Mouse (Mus musculus): ENCODE results near the gene Fgf4.

Fgf4 gene

GRCm38 (mm10) chr7:144847067-144847466 is at the start of gene Fgf4:
Fgf4 (plus strand) TSS chr7:144847367.
- no peak for DNase-seq (ENCODE audit: low spot score)

DNA sequence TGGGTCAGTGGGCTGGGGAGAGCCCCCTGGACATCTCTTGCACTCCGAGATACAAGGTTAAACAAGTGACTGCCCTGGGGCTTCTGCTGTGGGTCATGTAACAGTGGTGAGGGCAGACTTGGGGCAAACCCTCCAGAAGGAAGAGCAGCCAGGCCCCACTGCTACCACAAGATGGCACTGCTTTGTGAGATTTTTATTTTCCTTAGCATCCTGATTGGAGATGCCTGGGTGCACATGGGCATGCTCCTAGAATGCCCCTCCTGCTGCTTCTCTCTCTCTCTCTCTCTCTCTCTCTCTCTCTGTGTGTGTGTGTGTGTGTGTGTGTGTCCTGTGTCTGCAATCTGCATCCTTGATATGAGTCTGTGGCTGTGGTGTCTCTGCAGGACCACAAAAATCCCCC is 48.7 kb upstream of the Fgf4 start:
- no peak for DNase-seq (ENCODE audit: low spot score)

DNA sequence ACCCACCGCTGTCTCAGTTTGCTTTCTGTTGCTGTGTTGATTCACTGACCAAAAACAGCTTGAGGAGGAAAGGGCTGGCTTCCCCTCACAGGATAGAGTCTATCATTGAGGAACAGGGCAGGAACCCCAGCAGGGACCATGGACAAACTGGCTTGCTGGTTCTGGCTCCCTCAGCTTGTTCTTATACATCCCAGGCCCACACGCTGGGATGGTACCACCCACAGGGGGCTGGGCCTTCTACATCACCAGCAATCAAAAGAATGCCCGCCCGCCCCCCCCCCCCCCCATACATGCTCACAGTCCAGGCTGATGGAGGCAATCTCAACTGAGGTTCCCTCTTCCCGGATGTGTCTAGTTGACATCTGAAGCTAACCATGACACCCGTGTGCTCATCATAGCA is 40.1 kb upstream of the Fgf4 start:
- DNase-seq (ENCODE audit: low spot score), result no peak

- no peak for DNase-seq (ENCODE audit: low spot score)
Measured at GRCm38 (mm10) chr7:144807976-144808577, 39.1 kb upstream of the Fgf4 start.

DNA sequence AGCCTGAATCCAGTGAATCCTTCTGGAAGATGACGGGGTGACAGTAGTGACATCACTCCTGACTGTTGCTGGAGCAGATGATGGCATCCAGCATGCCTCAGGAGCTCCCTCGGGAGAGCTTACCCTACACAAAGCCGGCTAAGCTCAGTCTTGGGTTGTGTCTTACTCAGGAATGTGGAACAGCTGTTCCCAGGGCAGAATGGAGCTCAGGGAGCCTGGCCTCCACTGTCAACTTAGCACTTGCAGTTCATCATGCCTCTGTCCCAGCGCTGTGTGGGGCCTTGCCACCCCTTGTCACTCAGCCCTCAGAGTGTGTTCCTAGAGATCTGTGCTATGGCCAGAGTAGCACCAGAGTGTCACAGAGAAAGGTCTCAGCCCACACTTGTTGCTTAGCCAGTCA is 35.6 kb upstream of the Fgf4 start:
- no peak for DNase-seq (ENCODE audit: low spot score)

- no peak for DNase-seq (ENCODE audit: low spot score)
Measured at GRCm38 (mm10) chr7:144821901-144822300, 25.3 kb upstream of the Fgf4 start.

GRCm38 (mm10) chr7:144823988-144824387 is 23.2 kb upstream of the Fgf4 start:
- no peak for DNase-seq (ENCODE audit: low spot score)

DNA sequence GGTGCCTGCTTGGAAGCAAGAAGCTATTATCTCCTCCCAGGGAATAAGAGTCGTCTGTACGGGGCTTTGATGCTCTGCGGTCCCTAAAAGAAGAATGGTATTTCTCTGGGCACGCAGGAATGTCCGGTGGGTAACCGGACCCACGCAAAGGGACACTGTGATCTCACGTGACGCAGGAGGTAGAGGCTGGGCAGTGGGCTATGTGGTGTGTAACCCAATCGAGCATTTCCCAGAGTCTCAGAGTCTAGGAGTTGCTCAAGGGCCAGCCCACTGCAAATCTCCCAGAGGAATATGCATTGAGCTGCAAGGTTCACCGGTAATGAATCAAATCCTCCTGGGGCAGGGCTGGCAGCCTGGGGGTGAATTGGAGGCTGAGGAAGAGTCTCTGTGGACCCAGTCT is 18.8 kb upstream of the Fgf4 start:
- no peak for DNase-seq (ENCODE audit: low spot score)

GRCm38 (mm10) chr7:144837891-144838488 is 9.2 kb upstream of the Fgf4 start, which contains the start of gene Fgf3:
Fgf3 (plus strand) TSS chr7:144838083.
- no peak for DNase-seq (ENCODE audit: low spot score)

DNA sequence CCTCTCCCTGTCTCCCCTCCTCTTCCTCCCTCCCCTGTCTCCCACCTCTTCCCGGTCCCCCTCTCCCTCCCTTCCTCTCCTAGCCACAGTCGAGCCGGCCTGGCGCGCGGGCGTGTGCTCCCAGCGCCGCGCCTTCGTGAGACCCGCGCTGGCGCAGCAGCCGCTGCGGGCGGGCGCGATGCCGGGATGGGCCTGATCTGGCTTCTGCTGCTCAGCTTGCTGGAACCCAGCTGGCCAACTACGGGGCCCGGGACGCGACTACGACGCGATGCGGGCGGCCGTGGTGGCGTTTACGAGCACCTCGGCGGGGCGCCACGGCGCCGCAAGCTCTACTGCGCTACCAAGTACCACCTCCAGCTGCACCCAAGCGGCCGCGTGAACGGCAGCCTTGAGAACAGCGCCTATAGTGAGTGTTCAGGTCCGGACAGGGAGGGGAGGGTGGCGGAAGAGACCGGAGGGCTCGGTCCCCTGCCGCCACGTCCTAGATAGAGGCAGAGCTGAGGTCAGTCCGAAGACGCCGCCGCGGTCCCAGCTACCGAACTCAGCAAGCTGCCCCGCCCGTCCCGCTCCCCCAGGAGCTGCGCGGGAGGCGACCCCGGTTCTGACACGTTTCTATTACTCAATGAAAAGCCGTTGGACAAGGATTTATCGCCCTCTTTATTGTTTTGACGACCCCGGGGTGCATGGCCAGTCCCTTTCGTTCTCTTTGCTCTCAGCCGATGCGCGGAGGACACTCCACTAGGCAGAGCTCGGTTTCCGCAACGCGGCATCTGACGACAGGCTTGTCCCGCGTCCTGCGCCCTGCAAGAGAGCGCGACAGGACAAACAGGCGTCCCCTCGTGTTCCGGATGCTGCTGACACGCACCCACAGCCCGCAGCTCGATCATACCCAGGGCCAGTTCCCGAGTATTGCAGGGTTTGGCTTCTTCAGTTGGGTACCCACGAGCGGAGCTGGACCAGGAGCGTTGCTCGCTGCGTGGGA is 8.4 kb upstream of the Fgf4 start:
- no peak for DNase-seq (ENCODE audit: low spot score)

DNA sequence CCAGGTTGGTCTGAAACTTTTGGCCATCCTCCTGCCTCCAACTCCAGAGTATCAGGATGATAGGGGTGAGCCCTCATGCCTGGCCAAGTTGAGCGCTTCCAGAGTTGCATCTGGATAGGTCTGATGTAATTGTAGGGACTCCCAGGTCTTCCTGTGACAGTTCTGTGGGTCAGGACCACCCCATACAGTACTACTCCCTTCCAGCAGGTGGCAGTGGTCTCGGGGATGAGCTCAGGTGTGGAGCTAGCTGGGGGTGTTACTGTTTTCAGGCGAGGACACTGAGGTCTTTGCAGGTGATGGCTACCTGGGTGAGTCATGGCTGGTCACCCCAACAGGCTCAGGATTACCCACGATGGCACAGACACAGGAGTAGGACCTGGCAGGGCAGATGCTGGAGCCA is 1.0 kb upstream of the Fgf4 start:
- no peak for DNase-seq (ENCODE audit: low spot score)

- DNase-seq (ENCODE audit: low spot score), result no peak
Measured at GRCm38 (mm10) chr7:144851321-144851720, 4.2 kb downstream of the Fgf4 start.

GRCm38 (mm10) chr7:144854966-144855365 is 7.8 kb downstream of the Fgf4 start:
- no peak for DNase-seq (ENCODE audit: low spot score)

- no peak for DNase-seq (ENCODE audit: low spot score)
Measured at GRCm38 (mm10) chr7:144857158-144857557, 10.0 kb downstream of the Fgf4 start.

DNA sequence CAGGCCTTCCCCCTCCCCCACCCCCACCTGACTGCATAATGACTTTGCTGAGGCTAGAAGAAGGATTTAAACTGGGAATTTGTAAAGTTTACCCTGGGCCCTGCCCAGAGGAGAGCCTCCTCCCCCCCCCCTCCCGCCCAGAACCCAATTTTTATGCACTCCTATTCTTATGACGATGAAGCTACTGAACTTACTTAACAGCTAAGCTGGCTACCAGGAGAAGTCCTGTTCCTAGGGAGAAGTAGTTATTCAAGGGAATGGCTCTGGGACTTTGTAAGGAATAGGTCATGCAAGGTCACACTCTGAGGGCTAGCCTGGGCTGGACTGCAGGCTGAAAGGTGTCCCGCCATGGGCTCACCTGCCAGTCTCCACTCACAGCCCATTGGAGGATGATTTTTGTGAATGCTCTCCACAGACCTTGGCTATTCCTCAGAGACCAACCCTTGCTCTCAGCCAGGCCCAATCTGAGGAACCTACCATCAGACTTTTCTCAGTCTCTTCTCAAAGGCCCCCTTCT is 10.7 kb downstream of the Fgf4 start:
- DNase-seq (ENCODE audit: low spot score), result no peak

DNA sequence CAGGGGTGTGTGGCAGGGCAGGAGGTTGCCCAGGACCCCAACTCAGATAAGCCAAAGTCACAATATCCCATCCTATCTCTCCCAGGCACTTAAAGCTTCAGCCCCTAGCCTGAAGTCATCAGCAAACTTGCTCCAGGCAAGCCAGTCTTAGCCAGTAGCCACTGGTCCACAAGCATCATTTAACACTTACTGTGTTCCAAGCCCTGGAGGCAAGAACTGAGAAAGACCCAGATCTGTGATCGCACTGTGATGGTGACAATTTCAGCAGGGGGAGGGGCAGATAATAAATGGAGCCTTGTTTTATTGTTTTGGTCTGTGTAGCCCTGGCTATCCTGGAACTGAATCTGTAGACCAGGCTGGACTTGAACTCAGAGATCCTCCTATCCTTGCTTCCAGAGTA is 11.5 kb downstream of the Fgf4 start:
- no peak for DNase-seq (ENCODE audit: low spot score)

DNA sequence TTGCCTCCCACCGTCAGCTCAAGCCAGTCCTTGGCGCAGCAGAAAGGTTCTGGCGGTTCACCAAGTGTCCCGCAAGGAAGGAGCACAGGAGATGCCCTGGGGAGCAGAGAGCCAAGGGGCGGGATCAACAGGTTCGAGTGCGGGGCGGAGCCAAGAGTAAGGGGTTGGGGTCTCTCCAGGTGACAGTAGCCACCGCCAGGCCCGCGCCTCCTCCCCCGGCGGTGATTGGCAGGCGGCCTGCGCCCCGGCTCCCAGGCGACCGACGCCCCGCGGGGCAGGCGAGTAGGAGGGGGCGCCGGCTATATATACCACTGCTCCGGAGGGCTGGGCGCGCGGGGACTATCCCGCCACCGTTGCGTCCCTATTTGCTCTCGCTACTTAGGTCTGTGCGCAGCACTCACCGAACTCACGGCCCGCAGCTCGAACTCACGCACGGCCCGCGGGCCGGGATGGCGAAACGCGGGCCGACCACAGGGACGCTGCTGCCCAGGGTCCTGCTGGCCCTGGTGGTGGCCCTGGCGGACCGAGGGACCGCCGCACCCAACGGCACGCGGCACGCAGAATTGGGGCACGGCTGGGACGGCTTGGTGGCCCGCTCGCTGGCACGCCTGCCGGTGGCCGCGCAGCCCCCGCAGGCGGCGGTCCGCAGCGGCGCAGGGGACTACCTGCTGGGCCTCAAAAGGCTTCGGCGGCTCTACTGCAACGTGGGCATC is 14.0 kb downstream of the Fgf4 start:
- no peak for DNase-seq (ENCODE audit: low spot score)

DNA sequence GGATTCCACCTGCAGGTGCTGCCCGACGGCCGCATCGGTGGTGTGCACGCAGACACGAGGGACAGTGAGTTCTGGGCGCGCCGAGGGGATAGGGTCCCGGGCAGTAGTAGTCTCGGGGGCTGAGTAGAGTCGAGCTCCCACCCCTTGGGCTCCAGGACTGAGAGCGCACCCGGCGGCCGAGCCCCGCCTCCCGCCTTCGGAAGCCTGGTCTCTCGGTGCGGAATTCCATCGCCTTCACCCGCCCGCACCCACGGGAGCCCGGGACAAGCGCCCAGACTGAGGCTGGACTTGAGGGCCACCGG is 14.6 kb downstream of the Fgf4 start:
- no peak for DNase-seq (ENCODE audit: low spot score)

GRCm38 (mm10) chr7:144862126-144862525 is 15.0 kb downstream of the Fgf4 start:
- no peak for DNase-seq (ENCODE audit: low spot score)

- DNase-seq (ENCODE audit: low spot score), result no peak
Measured at GRCm38 (mm10) chr7:144862712-144863111, 15.5 kb downstream of the Fgf4 start.

DNA sequence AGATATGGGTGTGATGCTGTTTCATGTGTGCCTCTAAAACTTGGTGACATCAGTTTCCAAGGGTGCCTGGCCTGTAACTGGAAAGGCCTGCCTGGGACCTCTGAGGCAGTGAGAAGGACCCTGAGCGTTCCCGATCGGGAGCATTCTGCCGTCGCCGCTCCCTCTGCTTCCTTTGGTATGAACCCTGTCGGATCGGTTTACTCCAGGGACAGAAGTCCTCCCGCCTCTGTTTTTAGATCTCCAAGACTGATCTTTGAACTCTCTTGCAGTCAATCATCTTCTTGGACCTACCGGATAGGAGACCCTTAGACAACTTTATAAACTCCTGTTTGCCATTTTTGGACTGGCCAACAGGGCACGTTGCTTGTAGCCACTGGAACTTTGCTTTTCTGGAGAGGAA is 16.0 kb downstream of the Fgf4 start:
- DNase-seq (ENCODE audit: low spot score), result no peak

- DNase-seq (ENCODE audit: low spot score), result no peak
Measured at GRCm38 (mm10) chr7:144864160-144864670, 17.0 kb downstream of the Fgf4 start.

Measured in urinary bladder, postnatal 10 days (tissue).